Mouse (Mus musculus) ES-CJ7 (cell line): Measurements from ENCODE around the gene Zic2.

ENCODE experiments used
- DNase-seq: peaks from one replicate; pipeline ENCODE4 v3.0.0; 2011; ENCODE audit warnings: low read depth, low spot score

Zic2 gene

DNA sequence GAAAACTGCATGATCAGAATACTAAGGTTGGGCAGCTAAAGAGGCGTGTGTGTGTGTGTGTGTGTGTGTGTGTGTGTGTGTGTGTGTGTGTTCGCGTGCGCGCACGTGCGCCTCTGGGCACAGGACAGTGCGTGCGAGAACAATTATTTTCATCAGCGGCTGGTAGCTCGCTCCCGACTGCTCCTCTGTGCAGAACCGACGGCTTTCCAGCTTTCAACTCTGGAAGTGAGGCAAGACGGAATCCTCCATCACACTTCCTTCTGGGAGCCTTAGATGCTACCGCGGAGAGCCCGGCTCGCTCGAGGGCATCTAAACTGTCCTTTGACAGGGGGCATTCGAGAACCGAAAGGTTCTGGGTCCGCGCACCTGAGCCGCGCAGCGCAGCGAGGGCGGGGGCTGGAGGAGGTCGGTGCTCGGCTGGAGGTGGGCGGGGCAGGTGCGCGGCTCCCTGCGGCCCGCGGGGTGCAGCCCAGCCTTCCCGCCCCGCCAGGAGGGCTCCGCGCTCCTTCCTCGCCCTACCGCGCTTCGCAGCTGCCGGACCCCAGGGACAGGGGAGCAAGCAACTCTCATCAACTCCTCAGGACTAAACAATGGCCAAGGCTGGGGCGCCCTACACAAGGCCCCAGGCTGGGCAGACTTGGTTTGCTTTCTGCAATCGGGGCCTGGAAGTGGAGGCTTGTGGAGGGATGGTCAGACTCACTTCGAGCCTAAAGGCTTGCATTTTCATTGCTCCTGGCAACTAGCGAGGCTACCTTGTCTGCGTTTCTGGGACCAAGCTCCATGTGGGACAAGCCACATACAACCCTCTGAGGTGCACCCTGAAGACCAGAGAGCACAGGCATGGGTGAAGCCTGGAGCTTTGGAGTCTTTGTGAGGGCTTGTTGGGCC lies 15.4 kb downstream of the Zic2 start, which contains the start of gene Gm10837:
Gm10837 (plus strand) TSS at position 146 of the 888 bp plus-strand sequence.
- DNase-seq, result peak; percentile 43

DNA sequence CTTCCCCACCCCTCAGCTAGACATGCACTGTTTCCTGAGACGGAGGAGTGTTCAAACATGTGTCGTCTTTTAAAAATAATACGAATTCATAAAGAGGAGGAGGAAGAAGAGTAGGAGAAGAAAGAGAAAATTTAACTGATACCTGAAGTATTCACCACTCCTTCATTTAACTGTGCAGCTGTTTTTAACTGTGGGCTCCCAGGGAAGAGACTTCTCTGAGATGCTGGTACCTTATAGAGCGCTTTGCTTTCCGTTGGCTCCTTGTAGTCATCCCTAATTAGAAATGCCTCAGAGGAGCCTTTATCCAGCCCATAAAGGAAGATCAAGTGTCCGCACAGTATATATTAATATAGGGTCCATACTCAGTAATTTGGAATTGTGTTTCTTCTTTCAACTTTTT lies 16.3 kb downstream of the Zic2 start:
- no peak for DNase-seq

GRCm38 (mm10) chr14:122492015-122492414 lies 16.8 kb downstream of the Zic2 start:
- DNase-seq, result no peak

GRCm38 (mm10) chr14:122509058-122509457 lies 33.8 kb downstream of the Zic2 start:
- no peak for DNase-seq

DNA sequence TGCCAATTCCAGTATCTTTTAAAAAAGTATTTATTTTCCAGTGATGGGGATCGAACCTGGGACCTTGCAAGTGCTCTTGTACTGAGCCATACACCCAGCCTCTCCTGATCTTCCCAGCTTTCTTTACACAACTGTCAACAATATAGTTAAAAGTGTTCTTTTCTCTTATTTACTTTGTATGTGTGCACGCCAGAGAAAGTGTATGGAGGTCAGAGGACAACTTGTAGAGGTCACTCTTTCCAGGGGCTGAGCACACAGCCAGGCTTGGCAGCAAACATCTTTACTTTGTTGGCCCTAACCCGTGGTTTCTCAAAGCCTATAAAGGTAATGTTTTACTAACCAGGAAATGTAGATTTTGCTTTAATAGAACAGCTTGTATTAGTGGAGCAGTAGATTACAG lies 36.3 kb downstream of the Zic2 start:
- no peak for DNase-seq

- no peak for DNase-seq
Measured at GRCm38 (mm10) chr14:122513511-122514036, 38.3 kb downstream of the Zic2 start.

DNA sequence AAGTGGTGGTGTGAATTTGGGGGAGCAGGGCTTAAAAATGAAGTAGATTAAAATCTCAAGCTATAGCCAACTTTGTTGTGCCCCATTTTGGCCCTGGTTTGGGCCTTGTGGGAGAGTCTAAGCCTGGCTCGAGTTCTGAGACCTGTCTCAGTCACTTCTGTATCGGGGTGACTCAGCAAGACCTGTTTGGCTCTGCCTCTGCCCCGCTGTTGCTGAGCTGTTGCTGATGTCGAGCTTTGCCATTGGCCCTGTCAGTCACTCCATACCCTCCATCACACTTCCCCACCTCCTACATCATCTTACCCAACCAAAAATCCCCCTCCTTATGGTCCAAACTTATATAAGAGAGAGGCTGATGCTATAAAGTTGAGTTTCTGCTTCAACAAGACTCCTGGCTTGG lies 53.2 kb downstream of the Zic2 start:
- peak; percentile 33 for DNase-seq
